In genomic region chr4:139791168-139791567, GRCm38 (mm10) we compare ENCODE assay signal across 29 mouse cellular contexts. TPM values are rescaled to one million over a fixed set of nuclear protein-coding genes. Genes with fewer than 3 reads are reported as not detected.
A peak's percentile ranks its signal among the peaks of the same experiment; 100 is the strongest.
DNase-seq lines count a peak whose midpoint lies in the region; ATAC-seq and TF ChIP-seq lines count a peak whose summit lies in the region.
"Had no signal": no experiment of that assay in that cellular context is flagged by ENCODE, and none has a peak within 500 bp of the region (broad histone marks: within the 10 kb centered on the region; RNA-seq: fewer than 3 reads in every experiment).

No protein-coding gene starts in this region.

- DNase-seq in kidney, postnatal 14 days, result no peak
- DNase-seq in liver, postnatal 0 days, result no peak
- DNase-seq in cerebellum, postnatal 4 days (ENCODE audit: low spot score in 2 of 2), result no peak
- DNase-seq in B cell, adult 2 months, result no peak
- DNase-seq: cerebellum, adult 11-12 months; cerebellum, postnatal 14 days; forebrain, postnatal 0 days; gastrocnemius, postnatal 14 days; heart, adult 11 months; heart, postnatal 10 days; kidney, adult 9 months; kidney, postnatal 4 days; layer of hippocampus, adult 9-11 months; left cerebral cortex, postnatal 4 days; lung, adult 18-20 months; lung, postnatal 10 days; retina, postnatal 1 day; thymus, adult 18-20 months; thymus, postnatal 36 days had no signal

- no peak overlapping the region for H3K4me3 ChIP-seq in kidney, embryonic 14.5 days (ENCODE audit: low read length)
- H3K4me3 ChIP-seq in neural tube, embryonic 13.5 days, result no peak overlapping the region
- no peak overlapping the region for H3K4me3 ChIP-seq in neural tube, embryonic 15.5 days (replicated peaks)
- no peak overlapping the region for H3K4me3 ChIP-seq in liver, postnatal 0 days (ENCODE audit: low read depth, low read length)
- H3K4me3 ChIP-seq: embryonic facial prominence, embryonic 12.5 days; heart, embryonic 12.5 days; left cerebral cortex, adult 2 months had no signal

- no peak overlapping the region for H3K4me2 ChIP-seq in kidney, embryonic 14.5 days (replicated peaks; ENCODE audit: low read depth, low read length)
- H3K4me2 ChIP-seq in neural tube, embryonic 13.5 days, result no peak overlapping the region
- no peak overlapping the region for H3K4me2 ChIP-seq in neural tube, embryonic 15.5 days
- H3K4me2 ChIP-seq in liver, postnatal 0 days (ENCODE audit: low read depth, low read length), result peak overlapping the region; percentile 40
- H3K4me2 ChIP-seq: embryonic facial prominence, embryonic 12.5 days; heart, embryonic 12.5 days; midbrain, embryonic 11.5 days had no signal

- ATAC-seq in kidney, embryonic 14.5 days (ENCODE audit: low FRiP score, low TSS enrichment), result peak; percentile 36; the same call in 1 of the 2 replicates
- ATAC-seq in neural tube, embryonic 13.5 days (ENCODE audit: low read depth), result no peak
- ATAC-seq in neural tube, embryonic 15.5 days (ENCODE audit: low FRiP score), result no peak
- peak; percentile 74 for ATAC-seq in liver, postnatal 0 days
- ATAC-seq: forebrain, postnatal 0 days; Patski had no signal

- H3K4me1 ChIP-seq in kidney, embryonic 14.5 days (ENCODE audit: control insufficient read depth, insufficient read depth, low read length), result peaks cover 14% of the 10 kb centered on the region
- H3K4me1 ChIP-seq in neural tube, embryonic 13.5 days (replicated peaks), result peaks cover 39% of the 10 kb centered on the region
- H3K4me1 ChIP-seq in neural tube, embryonic 15.5 days, result peaks cover 19% of the 10 kb centered on the region
- H3K4me1 ChIP-seq in liver, postnatal 0 days (ENCODE audit: insufficient read depth), result peaks cover 11% of the 10 kb centered on the region; the same call in 1 of the 2 replicates
- H3K4me1 ChIP-seq: embryonic facial prominence, embryonic 12.5 days; heart, embryonic 12.5 days had no signal

- H3K27me3 ChIP-seq in kidney, embryonic 14.5 days (ENCODE audit: control insufficient read depth, insufficient read depth, low read length), result peaks cover 36% of the 10 kb centered on the region
- H3K27me3 ChIP-seq in neural tube, embryonic 13.5 days, result peaks cover 31% of the 10 kb centered on the region
- H3K27me3 ChIP-seq in neural tube, embryonic 15.5 days (replicated peaks), result peaks cover 8% of the 10 kb centered on the region; the same call in 1 of the 2 replicates
- H3K27me3 ChIP-seq in liver, postnatal 0 days (ENCODE audit: insufficient read depth, low read length), result no peaks in the 10 kb centered on the region

- no peak for TF ChIP-seq EP300 in liver, postnatal 0 days (IDR thresholded peaks at IDR 0.05; ENCODE audit: low read depth)

- H3K9me3 ChIP-seq in kidney, embryonic 14.5 days (ENCODE audit: control insufficient read depth, low read length), result no peaks in the 10 kb centered on the region
- no peaks in the 10 kb centered on the region for H3K9me3 ChIP-seq in neural tube, embryonic 13.5 days
- no peaks in the 10 kb centered on the region for H3K9me3 ChIP-seq in neural tube, embryonic 15.5 days (replicated peaks)
- H3K9me3 ChIP-seq in liver, postnatal 0 days (ENCODE audit: low read length), result 0 out of 2 replicates have a peak, but pooled peaks cover 2% of the 10 kb centered on the region
- H3K9me3 ChIP-seq: embryonic facial prominence, embryonic 12.5 days had no signal

- no peak for TF ChIP-seq CTCF in liver, postnatal 0 days (IDR thresholded peaks at IDR 0.05; ENCODE audit: low read depth)

- H3K36me3 ChIP-seq in kidney, embryonic 14.5 days (ENCODE audit: control insufficient read depth, insufficient read depth, low read length), result no peaks in the 10 kb centered on the region
- no peaks in the 10 kb centered on the region for H3K36me3 ChIP-seq in neural tube, embryonic 13.5 days
- no peaks in the 10 kb centered on the region for H3K36me3 ChIP-seq in neural tube, embryonic 15.5 days
- H3K36me3 ChIP-seq in liver, postnatal 0 days (replicated peaks; ENCODE audit: insufficient read depth, low read length), result no peaks in the 10 kb centered on the region
- H3K36me3 ChIP-seq: embryonic facial prominence, embryonic 12.5 days; G1E; heart, embryonic 12.5 days had no signal

- no peak overlapping the region for H3K9ac ChIP-seq in kidney, embryonic 14.5 days (ENCODE audit: low read depth, low read length)
- no peak overlapping the region for H3K9ac ChIP-seq in neural tube, embryonic 13.5 days
- no peak overlapping the region for H3K9ac ChIP-seq in neural tube, embryonic 15.5 days (replicated peaks)
- no peak overlapping the region for H3K9ac ChIP-seq in liver, postnatal 0 days (replicated peaks)
- H3K9ac ChIP-seq: embryonic facial prominence, embryonic 12.5 days; forebrain, postnatal 0 days; heart, embryonic 12.5 days had no signal

- no peak overlapping the region for H3K27ac ChIP-seq in kidney, embryonic 14.5 days (ENCODE audit: low read depth, low read length)
- H3K27ac ChIP-seq in neural tube, embryonic 13.5 days (replicated peaks), result 0 out of 2 replicates have a peak overlapping the region, but pooled peaks have one; percentile 18
- H3K27ac ChIP-seq in neural tube, embryonic 15.5 days (replicated peaks), result no peak overlapping the region
- no peak overlapping the region for H3K27ac ChIP-seq in liver, postnatal 0 days (ENCODE audit: low read depth)
- H3K27ac ChIP-seq: embryonic facial prominence, embryonic 12.5 days; left cerebral cortex, adult 2 months had no signal

- 6% methylated on average over 8 of the region's 8 CpGs for WGBS in kidney, embryonic 14.5 days
- WGBS in neural tube, embryonic 13.5 days, result 15% methylated on average over 8 of the region's 8 CpGs
- WGBS in neural tube, embryonic 15.5 days, result 18% methylated on average over 8 of the region's 8 CpGs
- WGBS in liver, postnatal 0 days (ENCODE audit: insufficient replicate concordance), result 37% methylated on average over 8 of the region's 8 CpGs

RNA-seq across cellular contexts. Expression of gene Pax7, which starts 42.2 kb away (rescaled TPM):
- not detected in 2 replicates for polyA plus RNA-seq in kidney, embryonic 14.5 days (2014; fragmentation: Nextera tagmentation; extraction: Ambion mirVana)
- polyA plus RNA-seq in neural tube, embryonic 13.5 days (2015; fragmentation: Nextera tagmentation; extraction: Ambion mirVana), result 0.50 and 0.70 TPM in 2 replicates
- polyA plus RNA-seq in neural tube, embryonic 15.5 days (2015; fragmentation: Nextera tagmentation; extraction: Ambion mirVana), result 0.14 and 0.17 TPM in 2 replicates
- not detected in 2 replicates for polyA plus RNA-seq in liver, postnatal 0 days (2015; fragmentation: Nextera tagmentation; extraction: Ambion mirVana)
- polyA plus RNA-seq: forebrain, postnatal 0 days; G1E; Patski; stomach, embryonic 14.5 days had no signal

Comparison
In these comparisons a context has a peak if more than half of its experiments do, and no peak if none do; other contexts are left out.
1. ATAC-seq: peak in kidney, embryonic 14.5 days (single experiment) and liver, postnatal 0 days (single experiment); none in neural tube, embryonic 13.5 days (single experiment) and neural tube, embryonic 15.5 days (single experiment).